Mouse (Mus musculus) c-Kit-positive CD71-positive TER-119-positive erythroid progenitor cells, embryonic 14.5 days (primary cell): ENCODE results near the gene Cnrip1.

Experiments used
- DNase-seq: peaks from one replicate; pipeline ENCODE4 v3.0.0-alpha.2; 2013; ENCODE audit warnings: low spot score

The Cnrip1 gene

DNA sequence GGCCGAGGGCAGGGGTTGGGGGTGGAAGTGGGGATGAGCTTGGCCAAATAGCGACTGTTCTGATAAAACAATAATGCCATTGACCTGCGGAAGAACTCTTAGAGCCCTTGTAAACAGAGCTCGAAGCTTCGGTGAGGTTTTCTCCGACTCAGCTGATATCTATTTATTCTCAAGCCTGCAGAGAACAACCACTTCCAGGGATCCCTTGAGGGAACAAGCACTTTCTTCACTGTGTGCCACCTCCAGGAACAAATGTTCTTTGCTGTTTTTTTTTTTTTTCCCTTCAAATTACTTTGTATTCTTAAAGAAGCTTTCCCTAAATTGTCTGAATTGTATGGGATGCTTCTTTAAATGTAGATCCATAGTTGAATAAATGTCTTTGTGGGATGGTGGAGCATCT, 56.0 kb downstream of the Cnrip1 start:
- no peak for DNase-seq

DNA sequence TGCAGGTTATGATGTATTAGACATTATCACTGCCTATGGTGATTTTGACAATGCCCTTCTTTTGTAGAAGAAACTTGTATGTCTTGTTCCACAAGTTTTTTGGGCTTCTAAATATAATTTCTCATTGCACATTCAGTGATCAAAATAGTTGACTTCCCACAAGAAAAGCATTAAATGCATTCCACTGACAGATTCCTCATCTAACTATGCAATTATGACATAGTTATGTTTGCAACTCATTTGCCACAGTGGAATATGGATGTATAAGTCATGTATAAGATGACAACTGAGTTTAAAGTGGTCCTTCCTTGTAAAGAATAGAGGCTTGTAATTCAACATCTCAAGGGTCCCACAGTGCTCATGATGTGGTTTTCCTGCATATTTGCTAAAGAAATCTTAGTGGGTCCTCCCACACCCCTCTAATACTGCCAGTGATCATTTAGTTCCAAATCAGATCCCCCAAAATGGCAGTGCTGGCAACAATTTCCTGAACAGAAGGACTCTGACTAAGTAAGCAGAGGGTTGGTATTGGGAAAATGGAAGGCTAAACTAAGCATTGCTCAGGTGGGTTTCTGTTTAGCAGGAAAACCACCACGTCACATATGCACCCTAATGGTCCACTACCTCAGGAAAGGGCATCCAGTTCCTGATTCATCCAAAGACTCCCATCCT, 61.2 kb downstream of the Cnrip1 start:
- no peak for DNase-seq

DNA sequence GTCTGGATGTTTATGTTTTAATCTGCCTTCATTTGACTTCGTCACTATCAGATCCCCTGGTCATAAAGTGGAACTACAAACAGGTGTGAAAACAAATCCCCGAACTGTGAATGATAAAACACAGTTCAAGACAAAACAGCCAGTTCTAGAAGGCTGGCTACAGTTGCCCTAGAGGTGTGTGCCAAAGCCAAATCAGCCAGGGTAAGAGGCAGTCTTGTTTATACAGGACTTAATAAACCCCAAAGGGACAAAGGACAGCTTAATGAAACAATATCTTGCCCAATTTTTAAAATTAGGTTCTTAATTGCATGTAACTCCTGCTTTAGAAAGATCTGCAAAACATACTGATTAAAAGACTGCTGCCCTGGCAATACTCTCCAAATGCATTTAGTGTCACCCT, 75.0 kb downstream of the Cnrip1 start:
- no peak for DNase-seq
